Mouse (Mus musculus) forebrain, embryonic 11.5 days (tissue): ENCODE measurements at regions not wholly inside any gene's neighbourhood (a gene's known extent, or its start where the extent isn't known, plus 50 kb on each side); places are given as distances from the start of the nearest gene placed in this dataset.

Source experiments
- ATAC-seq: fragments of 200-750 bp; cut with Nextera tagmentation; replicated peaks from 2 replicates; pipeline ENCODE4 v1.8.0; 2017; ENCODE audit warnings: moderate TSS enrichment; ENCODE audit not compliant: low FRiP score
- DNase-seq: peaks from one replicate; pipeline ENCODE4 v3.0.0-alpha.2; 2017; ENCODE audit warnings: low spot score
- H3K27ac ChIP-seq: fragments of 300-500 bp; sonication (generic); 2 replicates; pipeline ENCODE4 v1.5.1; 2014; ENCODE audit warnings: low read depth, low read length
- H3K27me3 ChIP-seq: fragments of 300-500 bp; sonication (generic); 2 replicates; pipeline ENCODE4 v1.6.1; 2014; ENCODE audit warnings: mild to moderate bottlenecking, low read length, mixed read lengths; ENCODE audit not compliant: control insufficient read depth, insufficient read depth
- H3K36me3 ChIP-seq: fragments of 300-500 bp; sonication (generic); 2 replicates; pipeline ENCODE4 v1.6.1; 2014; ENCODE audit warnings: mild to moderate bottlenecking, low read length, moderate library complexity, mixed read lengths; ENCODE audit not compliant: control insufficient read depth, insufficient read depth
- H3K4me1 ChIP-seq: fragments of 300-500 bp; sonication (generic); replicated peaks from 2 replicates; pipeline ENCODE4 v1.6.1; 2014; ENCODE audit warnings: low read length, mixed read lengths; ENCODE audit not compliant: control insufficient read depth, insufficient read depth
- H3K4me2 ChIP-seq: fragments of 300-500 bp; sonication (generic); 2 replicates; pipeline ENCODE4 v1.6.1; 2014; ENCODE audit warnings: low read depth, mild to moderate bottlenecking, low read length, moderate library complexity, mixed read lengths; ENCODE audit not compliant: severe bottlenecking
- H3K4me3 ChIP-seq: fragments of 300-500 bp; sonication (generic); 2 replicates; pipeline ENCODE4 v1.5.1; 2014; ENCODE audit warnings: low read depth, low read length
- H3K9ac ChIP-seq: fragments of 300-500 bp; sonication (generic); 2 replicates; pipeline ENCODE4 v1.6.1; 2014; ENCODE audit warnings: low read length
- H3K9me3 ChIP-seq: fragments of 300-500 bp; sonication (generic); 2 replicates; pipeline ENCODE4 v1.6.1; 2016; ENCODE audit warnings: low read length, mixed read lengths; ENCODE audit not compliant: control insufficient read depth
- WGBS: fragments of 180-500 bp; shearing (Covaris S2); extraction: QIAGEN DNeasy Blood & Tissue Kit; methylation state at CpG from one replicate; pipeline ENCODE4 v1.1.7; 2014; 5-methylcytosine and 5-hydroxymethylcytosine counted together

DNA sequence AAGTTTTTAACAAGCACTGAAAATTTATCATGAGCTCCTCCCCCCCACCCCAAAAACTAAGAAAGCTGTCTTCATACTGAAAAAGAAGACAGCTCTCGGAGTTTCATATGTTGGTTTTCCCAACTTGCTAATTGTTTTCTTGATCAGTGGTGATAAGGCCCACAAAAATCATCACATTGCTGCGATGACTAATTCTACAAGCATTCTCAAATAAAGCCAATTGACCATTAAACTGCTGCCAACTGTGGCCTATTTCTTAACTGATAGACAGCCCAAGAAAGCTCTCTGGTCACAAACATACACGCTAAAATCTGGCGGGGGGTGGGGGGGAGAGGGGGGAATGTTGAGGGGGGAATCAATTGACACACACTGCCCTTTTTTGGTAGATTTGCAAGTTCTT is 345.0 kb upstream of the Acvr2a start:
- no peak overlapping the region for H3K9ac ChIP-seq
- no peak for DNase-seq
- H3K27ac ChIP-seq: no peak overlapping the region
- no peaks in the 10 kb centered on the region for H3K9me3 ChIP-seq
- H3K4me3 ChIP-seq: no peak overlapping the region
- H3K36me3 ChIP-seq: no peaks in the 10 kb centered on the region
- H3K27me3 ChIP-seq: no peaks in the 10 kb centered on the region
- H3K4me2 ChIP-seq: no peak overlapping the region
- no peaks in the 10 kb centered on the region for H3K4me1 ChIP-seq
- ATAC-seq: no peak
- WGBS: 70% methylated on average over 4 of the region's 4 CpGs

- H3K27ac ChIP-seq: no peak overlapping the region
- H3K4me3 ChIP-seq: no peak overlapping the region
- H3K9me3 ChIP-seq: no peaks in the 10 kb centered on the region
- no peaks in the 10 kb centered on the region for H3K36me3 ChIP-seq
- 81% methylated on average over 4 of the region's 4 CpGs for WGBS
- no peak for ATAC-seq
- no peaks in the 10 kb centered on the region for H3K4me1 ChIP-seq
- H3K27me3 ChIP-seq: no peaks in the 10 kb centered on the region
- no peak for DNase-seq
- H3K9ac ChIP-seq: no peak overlapping the region
- H3K4me2 ChIP-seq: no peak overlapping the region
Observed at GRCm38 (mm10) chr2:48469357-48469756, 344.6 kb upstream of the Acvr2a start.

DNA sequence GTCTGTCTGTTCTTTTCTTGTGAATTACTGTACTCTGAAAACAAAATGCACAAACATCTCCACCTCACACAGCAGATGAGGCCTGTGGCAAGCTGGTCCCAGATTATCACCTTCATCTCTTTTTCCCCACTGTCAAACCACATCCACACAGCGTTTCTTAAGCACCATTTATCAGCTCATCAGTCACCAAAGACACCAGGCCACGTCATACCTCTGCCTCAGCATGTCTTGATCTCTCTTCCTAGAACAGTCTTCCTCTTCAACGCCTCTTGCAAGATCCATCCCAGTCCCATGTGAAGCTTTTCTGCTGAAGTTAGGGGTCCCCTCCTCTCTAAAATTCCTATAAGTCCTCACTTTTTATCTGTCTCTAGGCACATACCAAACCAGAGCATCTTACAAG is 340.8 kb upstream of the Acvr2a start:
- H3K4me1 ChIP-seq: no peaks in the 10 kb centered on the region
- WGBS: 88% methylated on average over 3 of the region's 3 CpGs
- DNase-seq (no peak), ATAC-seq (no peak)
- H3K9me3 ChIP-seq: no peaks in the 10 kb centered on the region
- H3K27ac ChIP-seq: no peak overlapping the region
- no peak overlapping the region for H3K4me2 ChIP-seq
- no peak overlapping the region for H3K4me3 ChIP-seq
- H3K27me3 ChIP-seq: no peaks in the 10 kb centered on the region
- H3K36me3 ChIP-seq: no peaks in the 10 kb centered on the region
- no peak overlapping the region for H3K9ac ChIP-seq

DNA sequence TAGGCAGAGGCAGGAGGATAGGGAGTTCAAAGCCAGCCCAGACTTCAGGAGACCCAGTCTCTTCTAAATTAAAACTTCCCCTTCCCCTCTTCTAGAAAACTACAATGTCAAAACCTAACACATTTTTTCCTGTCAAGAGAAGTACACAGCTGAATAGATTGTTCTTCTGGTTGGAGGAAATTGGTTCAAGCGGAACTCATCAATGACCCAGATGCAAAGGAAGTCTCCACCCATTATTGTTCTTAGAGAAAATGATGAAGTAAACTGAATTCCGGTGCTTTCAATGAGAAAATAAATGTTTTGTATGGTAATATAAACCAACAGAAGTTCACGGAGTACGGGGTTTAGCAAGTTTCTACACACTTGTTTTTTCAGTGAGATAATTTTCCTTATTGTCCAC is 339.3 kb upstream of the Acvr2a start:
- Histone ChIP-seq H3K36me3 (no peaks in the 10 kb centered on the region), H3K9me3 (no peaks in the 10 kb centered on the region), H3K9ac (no peak overlapping the region), H3K4me1 (no peaks in the 10 kb centered on the region), H3K4me3 (no peak overlapping the region), H3K4me2 (no peak overlapping the region), H3K27ac (no peak overlapping the region), H3K27me3 (no peaks in the 10 kb centered on the region)
- DNase-seq: no peak
- WGBS: 90% methylated on average over 4 of the region's 4 CpGs
- ATAC-seq: no peak

GRCm38 (mm10) chr2:48476777-48477176 is 337.1 kb upstream of the Acvr2a start:
- H3K27ac ChIP-seq: no peak overlapping the region
- peaks cover 8% of the 10 kb centered on the region; the same call in 1 of the 2 replicates for H3K4me1 ChIP-seq
- H3K4me3 ChIP-seq: no peak overlapping the region
- no peaks in the 10 kb centered on the region for H3K27me3 ChIP-seq
- no peak for ATAC-seq
- H3K4me2 ChIP-seq: no peak overlapping the region
- DNase-seq: no peak
- no peak overlapping the region for H3K9ac ChIP-seq
- H3K36me3 ChIP-seq: no peaks in the 10 kb centered on the region
- WGBS: 70% methylated on average over 3 of the region's 3 CpGs
- no peaks in the 10 kb centered on the region for H3K9me3 ChIP-seq

DNA sequence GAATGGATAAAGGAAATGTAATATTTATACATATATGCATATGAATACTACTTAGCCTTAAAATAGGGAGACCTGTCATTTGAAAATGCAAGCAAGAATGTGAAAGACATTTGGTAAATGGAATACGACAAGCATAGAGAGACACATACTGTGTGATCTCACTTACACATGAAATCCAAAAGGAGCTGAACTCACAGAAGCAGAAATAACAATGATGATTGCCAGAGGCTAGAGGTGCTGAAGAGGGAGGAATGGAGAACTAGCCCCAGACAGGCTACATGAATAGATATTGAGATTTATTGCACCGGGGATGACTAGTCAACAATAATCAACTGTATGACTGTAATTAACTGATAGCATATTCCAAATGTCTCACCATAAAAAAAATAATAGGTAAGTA is 336.6 kb upstream of the Acvr2a start:
- no peaks in the 10 kb centered on the region for H3K36me3 ChIP-seq
- 69% methylated on average over 2 of the region's 2 CpGs for WGBS
- no peak overlapping the region for H3K4me2 ChIP-seq
- H3K4me3 ChIP-seq: no peak overlapping the region
- DNase-seq: no peak
- no peaks in the 10 kb centered on the region for H3K9me3 ChIP-seq
- H3K9ac ChIP-seq: no peak overlapping the region
- H3K27ac ChIP-seq: no peak overlapping the region
- peaks cover 8% of the 10 kb centered on the region; the same call in 1 of the 2 replicates for H3K4me1 ChIP-seq
- no peaks in the 10 kb centered on the region for H3K27me3 ChIP-seq
- ATAC-seq: no peak

DNA sequence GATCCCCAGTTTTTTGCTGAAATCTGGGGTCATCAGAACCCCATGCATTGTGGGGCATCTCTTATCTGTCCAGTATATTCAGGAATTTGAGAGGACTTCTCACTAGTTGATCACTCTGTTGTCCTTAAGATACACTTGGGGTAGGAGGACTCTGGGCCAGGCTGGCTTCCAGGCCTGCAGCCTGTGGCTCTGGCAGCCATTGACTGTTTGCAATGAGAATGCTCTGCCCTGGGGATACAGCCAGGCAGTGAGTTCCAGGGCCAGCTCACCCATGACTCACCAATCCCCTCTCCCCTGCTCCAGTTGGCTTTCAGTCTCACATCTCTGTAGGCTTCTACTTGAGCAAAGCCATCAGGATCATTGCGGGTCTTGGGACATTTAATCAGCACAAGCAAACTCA is 334.3 kb upstream of the Acvr2a start:
- Histone ChIP-seq H3K9ac (no peak overlapping the region), H3K4me1 (peaks cover 8% of the 10 kb centered on the region; the same call in 1 of the 2 replicates), H3K36me3 (no peaks in the 10 kb centered on the region), H3K27me3 (no peaks in the 10 kb centered on the region), H3K27ac (no peak overlapping the region), H3K4me2 (no peak overlapping the region), H3K4me3 (no peak overlapping the region), H3K9me3 (no peaks in the 10 kb centered on the region)
- DNase-seq: no peak
- no peak for ATAC-seq
- WGBS: 81% methylated on average over 1 of the region's 1 CpGs

DNA sequence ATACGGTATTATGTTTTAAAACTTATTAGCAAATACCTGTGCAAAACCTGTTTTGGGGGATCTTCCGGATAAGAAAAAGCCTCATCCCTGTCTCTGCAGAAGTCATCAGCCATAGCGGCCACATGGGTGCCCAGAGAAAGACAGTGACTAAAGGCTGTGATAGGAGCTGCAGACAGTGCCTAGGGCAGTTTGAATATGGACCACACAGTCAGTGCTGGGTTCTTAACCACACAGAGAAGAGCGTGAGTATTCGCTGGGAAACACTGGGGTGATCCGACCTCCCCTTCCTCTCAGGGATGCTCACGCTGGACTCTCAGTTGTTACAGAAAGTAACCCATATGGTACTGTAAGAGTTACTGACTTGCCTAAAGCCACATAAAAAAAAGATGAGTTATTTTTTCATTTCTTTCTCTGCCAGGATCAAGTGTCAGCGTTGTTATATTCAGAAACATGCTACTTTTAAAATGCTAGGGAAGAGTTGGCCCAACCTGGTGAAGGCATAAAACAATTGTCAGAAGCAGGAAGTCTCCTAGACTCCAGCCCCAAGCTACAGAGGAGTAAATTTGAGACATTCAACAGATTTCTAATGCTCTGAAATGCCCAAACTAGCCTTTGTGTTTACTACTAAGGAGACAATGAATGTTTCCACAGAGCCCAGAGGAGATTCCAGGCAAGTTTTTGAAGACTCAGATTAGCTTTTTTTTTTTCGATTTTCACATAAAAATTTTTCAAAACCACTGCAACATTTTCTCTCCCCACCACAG is 333.3 kb upstream of the Acvr2a start:
- Histone ChIP-seq H3K27ac (peak overlapping the region; percentile 34), H3K9me3 (no peaks in the 10 kb centered on the region), H3K9ac (no peak overlapping the region; the same call in 1 of the 2 replicates), H3K27me3 (no peaks in the 10 kb centered on the region), H3K4me2 (0 out of 2 replicates have a peak overlapping the region, but pooled peaks have one; percentile 0), H3K36me3 (no peaks in the 10 kb centered on the region), H3K4me1 (peaks cover 8% of the 10 kb centered on the region; the same call in 1 of the 2 replicates), H3K4me3 (no peak overlapping the region)
- ATAC-seq: peak; percentile 3; the same call in 1 of the 2 replicates
- WGBS: 65% methylated on average over 9 of the region's 9 CpGs
- DNase-seq: no peak

DNA sequence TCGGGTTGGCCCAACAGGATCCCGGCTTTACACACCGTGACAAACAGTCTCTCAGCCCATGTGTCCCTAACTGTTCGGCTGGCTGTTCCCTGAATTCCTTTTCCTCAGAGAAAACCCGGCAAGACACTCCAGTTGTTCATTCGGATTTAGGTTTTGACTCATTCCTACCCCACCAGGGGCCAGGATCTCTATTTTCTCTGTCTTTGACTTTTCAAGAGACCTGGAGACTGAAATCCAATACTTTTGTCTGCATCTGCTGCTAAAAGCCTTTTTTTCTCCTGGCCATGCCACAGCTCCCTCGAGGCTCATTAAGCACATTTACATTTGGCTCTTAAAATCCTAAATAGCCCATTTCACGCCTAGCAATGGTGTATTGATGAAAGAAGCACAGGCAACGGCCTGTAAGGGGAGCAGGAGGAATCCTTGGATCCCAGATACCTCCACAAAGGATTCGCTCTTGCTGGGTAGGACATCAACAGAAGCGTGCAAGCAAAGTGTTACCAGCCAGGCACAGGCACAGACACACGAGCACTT is 332.6 kb upstream of the Acvr2a start:
- H3K4me1 ChIP-seq: peaks cover 8% of the 10 kb centered on the region; the same call in 1 of the 2 replicates
- DNase-seq (peak; percentile 52), ATAC-seq (peak; percentile 88)
- peak overlapping the region; percentile 44 for H3K27ac ChIP-seq
- no peaks in the 10 kb centered on the region for H3K36me3 ChIP-seq
- WGBS: 6% methylated on average over 12 of the region's 12 CpGs
- H3K9ac ChIP-seq: no peak overlapping the region; the same call in 1 of the 2 replicates
- H3K4me2 ChIP-seq: 0 out of 2 replicates have a peak overlapping the region, but pooled peaks have one; percentile 0
- no peaks in the 10 kb centered on the region for H3K27me3 ChIP-seq
- H3K4me3 ChIP-seq: no peak overlapping the region
- no peaks in the 10 kb centered on the region for H3K9me3 ChIP-seq
